Mouse (Mus musculus): ENCODE results near the gene Ralgps1. TPM values are rescaled to one million over a fixed set of nuclear protein-coding genes. Genes with fewer than 3 reads are reported as not detected.

Gene Ralgps1
- total RNA-seq, 2 experiments from 2014 or later = 62.8 to 70.2 TPM

- Histone ChIP-seq H3K4me3 (no peak overlapping the region), H3K27ac (no peak overlapping the region)
- intact Hi-C loops (cut with DNase I) = no loop called here
- TF ChIP-seq CTCF (IDR thresholded peaks at IDR 0.05) = no peak
- DNase-seq (ENCODE audit: extremely low spot score in 1 of 2, low spot score in 2 of 2) = no peak
Measured at GRCm38 (mm10) chr2:33228077-33228476, 143.2 kb downstream of the Ralgps1 start.

- no peak for DNase-seq (ENCODE audit: extremely low spot score in 1 of 2, low spot score in 2 of 2)
- H3K4me3 ChIP-seq = no peak overlapping the region
- no peak for TF ChIP-seq CTCF (IDR thresholded peaks at IDR 0.05)
- H3K27ac ChIP-seq = no peak overlapping the region
- intact Hi-C loops (cut with DNase I) = no loop called here
Measured at GRCm38 (mm10) chr2:33225921-33226320, 145.4 kb downstream of the Ralgps1 start.

GRCm38 (mm10) chr2:33223656-33224358 is 147.5 kb downstream of the Ralgps1 start:
- intact Hi-C loops (cut with DNase I) = no loop called here
- TF ChIP-seq CTCF (IDR thresholded peaks at IDR 0.05) = no peak
- no peak overlapping the region for H3K27ac ChIP-seq

GRCm38 (mm10) chr2:33222480-33222879 is 148.8 kb downstream of the Ralgps1 start:
- intact Hi-C loops (cut with DNase I) = no loop called here
- Histone ChIP-seq H3K4me3 (no peak overlapping the region), H3K27ac (no peak overlapping the region; the same call in 1 of the 2 replicates)
- no peak for TF ChIP-seq CTCF (IDR thresholded peaks at IDR 0.05)
- DNase-seq (ENCODE audit: extremely low spot score in 1 of 2, low spot score in 2 of 2) = no peak

More at GRCm38 (mm10) chr2:33223656-33224358, 147.5 kb downstream of the Ralgps1 start:
- H3K4me3 ChIP-seq = no peak overlapping the region
- no peak for DNase-seq (ENCODE audit: extremely low spot score in 1 of 2, low spot score in 2 of 2)

GRCm38 (mm10) chr2:33221339-33221900 is 149.9 kb downstream of the Ralgps1 start:
- peak in 1 of 2 experiments; percentile 59 for DNase-seq (ENCODE audit: extremely low spot score in 1 of 2, low spot score in 2 of 2)

GRCm38 (mm10) chr2:33220674-33221338 is 150.5 kb downstream of the Ralgps1 start:
- DNase-seq (ENCODE audit: extremely low spot score in 1 of 2, low spot score in 2 of 2) = no peak
- H3K27ac ChIP-seq = peak overlapping the region; percentile 89
- intact Hi-C loops (cut with DNase I) = no loop called here
- TF ChIP-seq CTCF (IDR thresholded peaks at IDR 0.05) = no peak
- no peak overlapping the region for H3K4me3 ChIP-seq

More at GRCm38 (mm10) chr2:33221339-33221900, 149.9 kb downstream of the Ralgps1 start:
- TF ChIP-seq CTCF (IDR thresholded peaks at IDR 0.05) = no peak
- intact Hi-C loops (cut with DNase I) = no loop called here
- Histone ChIP-seq H3K27ac (peak overlapping the region; percentile 89), H3K4me3 (no peak overlapping the region)

GRCm38 (mm10) chr2:33220246-33220645 is 151.0 kb downstream of the Ralgps1 start:
- intact Hi-C loops (cut with DNase I) = no loop called here
- Histone ChIP-seq H3K4me3 (no peak overlapping the region), H3K27ac (peak overlapping the region; percentile 89)
- peak in 1 of 2 experiments; percentile 34 for DNase-seq (ENCODE audit: extremely low spot score in 1 of 2, low spot score in 2 of 2)
- no peak for TF ChIP-seq CTCF (IDR thresholded peaks at IDR 0.05)

GRCm38 (mm10) chr2:33219637-33220036 is 151.6 kb downstream of the Ralgps1 start:
- H3K27ac ChIP-seq = peak overlapping the region; percentile 89

GRCm38 (mm10) chr2:33218903-33219625 is 152.2 kb downstream of the Ralgps1 start:
- intact Hi-C loops (cut with DNase I) = loop anchor here (1.0 to 5.0 kb wide), 2 partner anchors 98 to 130 kb away; no protein-coding TSS in a partner anchor
- TF ChIP-seq CTCF (IDR thresholded peaks at IDR 0.05) = peak; percentile 62
- DNase-seq (ENCODE audit: extremely low spot score in 1 of 2, low spot score in 2 of 2) = peak in 1 of 2 experiments; percentile 57
- H3K4me3 ChIP-seq = no peak overlapping the region
- peak overlapping the region; percentile 89; the same call in 1 of the 2 replicates for H3K27ac ChIP-seq

More at GRCm38 (mm10) chr2:33219637-33220036, 151.6 kb downstream of the Ralgps1 start:
- no peak overlapping the region for H3K4me3 ChIP-seq
- intact Hi-C loops (cut with DNase I) = loop anchor here (1.0 to 5.0 kb wide), 2 partner anchors 98 to 130 kb away; no protein-coding TSS in a partner anchor
- DNase-seq (ENCODE audit: extremely low spot score in 1 of 2, low spot score in 2 of 2) = no peak
- no peak for TF ChIP-seq CTCF (IDR thresholded peaks at IDR 0.05)

- no peak overlapping the region for H3K4me3 ChIP-seq
- intact Hi-C loops (cut with DNase I) = loop anchor here (5.0 kb wide), 1 partner anchor 100 kb away; no protein-coding TSS in a partner anchor
- no peak overlapping the region for H3K27ac ChIP-seq
- no peak for DNase-seq (ENCODE audit: extremely low spot score in 1 of 2, low spot score in 2 of 2)
- no peak for TF ChIP-seq CTCF (IDR thresholded peaks at IDR 0.05)
Measured at GRCm38 (mm10) chr2:33217425-33217794, 153.9 kb downstream of the Ralgps1 start.

Data from left cerebral cortex, adult 2 months (tissue).